Mouse (Mus musculus): Measurements from ENCODE around the gene Fez2.

The Fez2 gene

DNA sequence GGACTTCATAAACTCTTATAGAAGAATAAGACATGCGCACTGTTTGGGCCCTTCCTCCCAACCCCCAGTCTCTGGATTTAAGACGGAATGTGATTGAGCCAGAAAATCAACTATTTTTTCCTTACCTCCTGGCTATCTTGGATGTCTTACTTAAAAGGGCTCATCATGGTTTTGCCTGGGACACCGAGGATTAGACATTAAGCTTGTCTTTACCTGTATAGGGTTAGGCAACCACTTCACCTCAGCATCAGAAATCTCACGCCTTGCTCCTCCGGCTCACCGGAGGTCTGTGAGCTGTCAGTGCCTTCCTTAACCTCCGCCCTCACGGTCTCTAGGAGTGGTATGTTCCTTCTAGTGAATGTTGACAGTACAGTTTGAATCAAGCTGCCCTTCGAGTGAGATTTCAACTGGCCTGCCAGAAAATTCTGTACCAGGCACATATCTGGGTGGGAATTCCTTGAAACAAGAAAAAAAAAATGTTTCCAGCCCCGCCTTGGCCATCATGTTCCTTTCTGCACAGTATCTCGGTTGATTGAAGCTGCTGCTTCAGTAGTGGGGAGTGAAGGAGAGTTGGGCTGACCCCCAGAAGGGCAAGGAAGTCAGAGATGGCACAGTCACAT lies 96.6 kb downstream of the Fez2 start:
- peak; percentile 28 for DNase-seq (ENCODE audit: low spot score)

Data from yolk sac, embryonic 10.5 days (tissue).